Mouse (Mus musculus) G1E-ER4 (cell line): Measurements from ENCODE around the gene Cfap100. TPM values are rescaled to one million over a fixed set of nuclear protein-coding genes. Genes with fewer than 3 reads are reported as not detected.

Experiments used
- GATA1 ChIP-seq: IDR thresholded peaks from one replicate; pipeline ENCODE4 v1.8.0; 2012; ENCODE audit warnings: low read length, inconsistent platforms
- polyA plus RNA-seq: library from polyadenylated mRNA; stranded (reverse); fragments of >175 nt; gene quantifications from 2 replicates; pipeline ENCODE4 v1.2.3, GENCODE M21; 2012

Cfap100 gene
- polyA plus RNA-seq = not detected in 2 replicates

- no peak for TF ChIP-seq GATA1
Measured at GRCm38 (mm10) chr6:90428380-90428974, at the start of gene Cfap100. Gene Cfap100, minus strand, starts transcription at chr6:90428797.

- TF ChIP-seq GATA1 = no peak
Measured at GRCm38 (mm10) chr6:90476941-90477518, 48.4 kb upstream of the Cfap100 start.

- no peak for TF ChIP-seq GATA1
Measured at GRCm38 (mm10) chr6:90475854-90476212, 47.2 kb upstream of the Cfap100 start.

- no peak for TF ChIP-seq GATA1
Measured at GRCm38 (mm10) chr6:90475176-90475853, 46.7 kb upstream of the Cfap100 start.

GRCm38 (mm10) chr6:90474361-90474750 is 45.8 kb upstream of the Cfap100 start:
- TF ChIP-seq GATA1 = no peak

- TF ChIP-seq GATA1 = no peak
Measured at GRCm38 (mm10) chr6:90473630-90474360, 45.2 kb upstream of the Cfap100 start.

- no peak for TF ChIP-seq GATA1
Measured at GRCm38 (mm10) chr6:90472697-90473096, 44.1 kb upstream of the Cfap100 start.

- TF ChIP-seq GATA1 = no peak
Measured at GRCm38 (mm10) chr6:90472079-90472478, 43.5 kb upstream of the Cfap100 start.

GRCm38 (mm10) chr6:90470947-90471541 is 42.4 kb upstream of the Cfap100 start:
- no peak for TF ChIP-seq GATA1

GRCm38 (mm10) chr6:90470255-90470654 is 41.7 kb upstream of the Cfap100 start:
- no peak for TF ChIP-seq GATA1

GRCm38 (mm10) chr6:90469041-90469440 is 40.4 kb upstream of the Cfap100 start:
- no peak for TF ChIP-seq GATA1

- TF ChIP-seq GATA1 = no peak
Measured at GRCm38 (mm10) chr6:90468216-90468615, 39.6 kb upstream of the Cfap100 start.

GRCm38 (mm10) chr6:90466847-90467410 is 38.3 kb upstream of the Cfap100 start:
- TF ChIP-seq GATA1 = no peak

GRCm38 (mm10) chr6:90466079-90466478 is 37.5 kb upstream of the Cfap100 start:
- TF ChIP-seq GATA1 = no peak

GRCm38 (mm10) chr6:90465028-90465640 is 36.5 kb upstream of the Cfap100 start:
- no peak for TF ChIP-seq GATA1

- no peak for TF ChIP-seq GATA1
Measured at GRCm38 (mm10) chr6:90463890-90464421, 35.4 kb upstream of the Cfap100 start.
